Mouse (Mus musculus): ENCODE measurements around the gene Arpc2.

Arpc2 gene

GRCm38 (mm10) chr1:74295456-74296171 is 59.7 kb downstream of the Arpc2 start:
- intact Hi-C loops (cut with DNase I): no loop called here

GRCm38 (mm10) chr1:74296477-74296876 is 60.6 kb downstream of the Arpc2 start:
- intact Hi-C loops (cut with DNase I): no loop called here

- intact Hi-C loops (cut with DNase I): no loop called here
These were observed 61.4 kb downstream of the Arpc2 start for GRCm38 (mm10) chr1:74297269-74297668.

GRCm38 (mm10) chr1:74298157-74298750 is 62.4 kb downstream of the Arpc2 start:
- intact Hi-C loops (cut with DNase I): no loop called here

- intact Hi-C loops (cut with DNase I): no loop called here
These were observed 63.1 kb downstream of the Arpc2 start for GRCm38 (mm10) chr1:74298996-74299395.

GRCm38 (mm10) chr1:74300347-74301110 is 64.6 kb downstream of the Arpc2 start:
- intact Hi-C loops (cut with DNase I): no loop called here

- intact Hi-C loops (cut with DNase I): no loop called here
These were observed 66.3 kb downstream of the Arpc2 start for GRCm38 (mm10) chr1:74302229-74302628.

GRCm38 (mm10) chr1:74302835-74303234 is 67.0 kb downstream of the Arpc2 start:
- intact Hi-C loops (cut with DNase I): no loop called here

GRCm38 (mm10) chr1:74303509-74304338 is 67.8 kb downstream of the Arpc2 start:
- intact Hi-C loops (cut with DNase I): no loop called here

GRCm38 (mm10) chr1:74304339-74304790 is 68.5 kb downstream of the Arpc2 start:
- intact Hi-C loops (cut with DNase I): no loop called here

- intact Hi-C loops (cut with DNase I): no loop called here
These were observed 69.1 kb downstream of the Arpc2 start for GRCm38 (mm10) chr1:74304946-74305345.

GRCm38 (mm10) chr1:74305522-74305921 is 69.6 kb downstream of the Arpc2 start, which contains the start of gene Tmbim1:
Gene Tmbim1, minus strand, starts transcription at chr1:74305622.
- intact Hi-C loops (cut with DNase I): no loop called here

- intact Hi-C loops (cut with DNase I): no loop called here
These were observed 71.3 kb downstream of the Arpc2 start for GRCm38 (mm10) chr1:74307146-74307545.

- intact Hi-C loops (cut with DNase I): no loop called here
These were observed 72.4 kb downstream of the Arpc2 start for GRCm38 (mm10) chr1:74308001-74308964.

GRCm38 (mm10) chr1:74309767-74310166 is 73.9 kb downstream of the Arpc2 start:
- intact Hi-C loops (cut with DNase I): loop anchor here (5.0 kb wide), 1 partner anchor 143 kb away; no protein-coding TSS in a partner anchor

- intact Hi-C loops (cut with DNase I): loop anchor here (1.0 to 5.0 kb wide), 2 partner anchors 49 to 139 kb away; partner anchors contain the start of gene Catip
These were observed 77.3 kb downstream of the Arpc2 start for GRCm38 (mm10) chr1:74313049-74313692.

- intact Hi-C loops (cut with DNase I): loop anchor here (5.0 kb wide), 1 partner anchor 138 kb away; no protein-coding TSS in a partner anchor
These were observed 78.9 kb downstream of the Arpc2 start for GRCm38 (mm10) chr1:74314796-74315195.

- intact Hi-C loops (cut with DNase I): no loop called here
These were observed 80.4 kb downstream of the Arpc2 start for GRCm38 (mm10) chr1:74316114-74316827.

Data from adrenal gland (tissue).